Mouse (Mus musculus): Measurements from ENCODE around the gene Ces2b. TPM values are rescaled to one million over a fixed set of nuclear protein-coding genes. Genes with fewer than 3 reads are reported as not detected.

The Ces2b gene
- total RNA-seq, 2 experiments from 2014 or later = not detected

Other genes starting within 250 kb of the Ces2b start
- 1 to 10 TPM; 7.7 to 8.9 TPM for gene Pdp2, start 240.1 kb upstream of the Ces2b start, total RNA-seq (2021)
- gene Cdh16, start 207.2 kb upstream of the Ces2b start, total RNA-seq (2021) = not detected
- 1 to 10 TPM; 3.4 to 5.2 TPM for gene Rrad, start 200.2 kb upstream of the Ces2b start, total RNA-seq (2021)
- 10 to 100 TPM; 30.0 to 35.5 TPM for gene Ciao2b, start 189.6 kb upstream of the Ces2b start, total RNA-seq (2021)
- not detected for gene Ces2a, start 97.6 kb upstream of the Ces2b start, total RNA-seq (2021)
- not detected for gene Ces2c, start 15.5 kb downstream of the Ces2b start, total RNA-seq (2021)
- gene Ces2e, start 94.7 kb downstream of the Ces2b start, total RNA-seq (2021) = not detected
- gene Ces2f, start 115.8 kb downstream of the Ces2b start, total RNA-seq (2021) = not detected
- gene Ces2g, start 130.1 kb downstream of the Ces2b start, total RNA-seq (2021) = under 1 TPM; 0.21 to 0.45 TPM
- not detected for gene Ces2h, start 169.3 kb downstream of the Ces2b start, total RNA-seq (2021)
- not detected for gene Ces3a, start 217.0 kb downstream of the Ces2b start, total RNA-seq (2021)

Measured in left cerebral cortex, adult 18-20 months (tissue).